Mouse (Mus musculus): ENCODE measurements around the gene A630089N07Rik. TPM values are rescaled to one million over a fixed set of nuclear protein-coding genes. Genes with fewer than 3 reads are reported as not detected.

Gene A630089N07Rik
- polyA plus RNA-seq (2014; fragmentation: Illumina TruSeq; extraction: RNeasy Lipid Tissue Mini Kit (QIAGEN cat#74804); ENCODE audit: insufficient read depth, low read depth, low replicate concordance) = 1.2 TPM

DNA sequence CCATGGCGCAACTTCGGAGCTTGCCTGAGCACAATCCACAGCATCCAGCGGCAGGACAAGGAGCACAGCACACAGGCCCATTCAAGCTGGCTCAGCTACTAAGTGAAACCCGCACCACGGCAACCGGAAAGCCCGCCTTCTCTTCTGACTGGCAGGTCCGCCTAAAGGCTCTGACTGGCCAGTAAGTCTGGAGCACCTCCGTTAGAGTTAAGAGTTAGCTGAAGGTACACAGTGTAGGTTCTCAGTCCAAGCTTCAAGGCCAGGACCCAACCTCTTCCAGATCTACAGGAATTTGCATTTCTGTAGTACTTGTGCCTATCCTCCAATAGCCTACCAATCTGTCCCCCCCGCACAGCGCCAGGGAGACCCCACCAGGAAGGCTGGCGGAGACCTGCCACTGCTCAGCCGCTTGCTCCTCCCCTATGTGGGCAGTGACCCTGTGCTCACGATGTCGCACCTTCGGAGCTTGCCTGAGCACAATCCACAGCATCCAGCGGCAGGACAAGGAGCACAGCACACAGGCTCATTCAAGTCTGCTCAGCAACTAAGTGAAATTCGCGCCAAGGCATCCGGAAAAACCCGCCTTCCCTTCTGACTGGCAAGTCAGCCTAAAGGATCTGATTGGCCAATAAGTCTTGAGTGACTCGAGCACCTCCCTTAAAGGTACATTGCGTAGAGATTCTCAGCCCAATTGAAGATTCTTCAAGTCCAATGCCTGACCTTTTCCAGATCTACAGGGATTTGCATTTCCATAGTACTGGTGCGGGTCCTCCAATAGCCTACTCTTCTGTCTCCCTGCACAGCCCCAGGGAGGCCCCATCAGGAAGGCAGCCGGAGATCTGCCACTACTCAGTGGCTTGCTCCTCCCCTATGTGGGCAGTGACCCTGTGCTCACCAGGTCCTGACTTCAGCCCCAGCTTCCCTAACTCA lies at the start of gene A630089N07Rik:
A630089N07Rik (minus strand) TSS at position 562 of the 930 bp plus-strand sequence.

DNA sequence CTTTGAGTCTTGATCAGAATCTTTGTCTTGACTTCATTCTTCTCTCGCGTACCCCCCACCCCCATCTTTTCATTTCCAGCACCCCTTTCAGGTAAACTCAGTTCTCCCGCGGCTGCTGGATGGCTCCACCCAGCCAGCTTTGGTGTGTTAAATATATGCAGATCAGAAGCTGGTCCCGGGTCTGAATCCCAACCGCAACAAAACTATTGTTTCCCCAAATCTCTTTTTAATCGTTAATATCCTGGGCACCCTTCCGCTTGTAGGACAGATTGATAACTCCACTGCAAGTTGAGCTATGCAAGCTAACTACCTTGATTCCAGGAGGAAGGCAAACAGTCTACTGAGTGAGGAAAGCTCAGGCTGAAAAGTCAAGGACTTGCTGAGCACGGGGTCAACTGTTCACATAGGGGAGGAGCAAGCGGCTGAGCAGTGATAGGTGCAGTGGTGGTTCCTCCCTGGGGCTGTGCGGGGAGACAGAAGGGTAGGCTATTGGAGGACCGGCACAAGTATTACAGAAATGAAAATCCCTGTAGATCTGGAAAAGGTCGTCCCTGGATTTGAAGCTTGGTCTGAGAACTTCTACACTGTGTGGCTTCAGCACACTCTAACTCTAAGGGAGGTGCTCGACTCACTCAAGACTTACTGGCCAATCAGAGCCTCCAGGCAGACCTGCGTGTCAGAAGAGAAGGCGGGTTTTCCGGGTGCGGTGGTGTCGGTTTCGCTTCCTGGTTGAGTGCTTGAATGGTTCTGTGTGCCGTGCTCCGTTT lies 85.5 kb downstream of the A630089N07Rik start, which contains the start of gene B230307C23Rik:
B230307C23Rik (plus strand) TSS at position 700 of the 767 bp plus-strand sequence.

DNA sequence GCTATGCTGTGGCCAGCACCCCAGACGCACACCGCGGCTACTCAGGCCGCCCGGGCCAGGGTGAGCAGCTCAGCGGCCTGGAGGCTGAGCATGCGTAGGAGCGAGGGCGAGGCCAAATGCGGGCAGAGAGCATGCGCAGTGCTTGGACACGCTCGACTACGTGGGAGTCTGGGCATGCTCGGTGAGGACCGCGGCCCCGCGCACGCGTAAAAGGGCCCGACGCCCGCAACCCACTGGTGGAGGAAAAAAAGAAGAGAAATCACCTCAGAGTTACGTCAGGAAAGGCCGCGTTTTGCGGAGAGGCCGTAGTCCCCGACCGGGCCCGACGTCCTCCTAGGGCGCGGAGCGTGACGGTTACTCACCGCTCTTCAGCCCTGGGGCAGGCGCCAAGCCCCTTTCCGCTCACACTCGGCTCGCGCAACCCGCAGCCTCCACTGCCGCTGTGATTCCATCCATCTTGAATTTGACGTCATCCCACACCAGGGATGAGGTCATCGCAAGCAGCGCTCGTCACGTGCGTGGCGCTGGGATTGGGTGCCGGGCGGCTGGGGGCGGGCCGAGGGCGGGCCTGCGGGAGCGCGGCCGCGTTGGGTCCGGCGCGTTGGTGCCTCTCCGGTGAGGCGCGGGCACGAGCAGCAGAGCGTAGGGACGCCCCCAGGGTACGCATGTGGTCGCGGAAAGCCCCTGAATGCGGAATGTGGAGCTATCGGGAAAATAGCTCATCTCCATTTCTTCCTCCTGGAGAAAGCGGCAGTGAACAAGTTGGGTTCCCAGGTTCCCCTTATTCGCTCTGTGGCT lies 119.9 kb downstream of the A630089N07Rik start, which contains the start of the genes C2cd2 and Zbtb21:
C2cd2 (minus strand) TSS at position 448 of the 798 bp plus-strand sequence.
Zbtb21 (minus strand) TSS at position 472 of the 798 bp plus-strand sequence.

Other genes starting within 250 kb of the A630089N07Rik start
- gene Prdm15, start 230.6 kb downstream of the A630089N07Rik start, polyA plus RNA-seq (2014; fragmentation: Illumina TruSeq; extraction: RNeasy Lipid Tissue Mini Kit (QIAGEN cat#74804); ENCODE audit: insufficient read depth, low read depth, low replicate concordance) = 1.7 TPM
- gene C2cd2, start 119.9 kb downstream of the A630089N07Rik start, polyA plus RNA-seq (2014; fragmentation: Illumina TruSeq; extraction: RNeasy Lipid Tissue Mini Kit (QIAGEN cat#74804); ENCODE audit: insufficient read depth, low read depth, low replicate concordance) = 15.3 TPM
- gene Zbtb21, start 119.8 kb downstream of the A630089N07Rik start, polyA plus RNA-seq (2014; fragmentation: Illumina TruSeq; extraction: RNeasy Lipid Tissue Mini Kit (QIAGEN cat#74804); ENCODE audit: insufficient read depth, low read depth, low replicate concordance) = 6.9 TPM
- gene B230307C23Rik, start 85.1 kb downstream of the A630089N07Rik start, polyA plus RNA-seq (2014; fragmentation: Illumina TruSeq; extraction: RNeasy Lipid Tissue Mini Kit (QIAGEN cat#74804); ENCODE audit: insufficient read depth, low read depth, low replicate concordance) = 6.8 TPM